Mouse (Mus musculus): ENCODE results near the gene Krcc1. TPM values are rescaled to one million over a fixed set of nuclear protein-coding genes. Genes with fewer than 3 reads are reported as not detected.
A peak's percentile ranks its signal among the peaks of the same experiment; 100 is the strongest.
"Not testable (repeated sequence)": the region's sequence is repeated elsewhere in the genome, so short reads cannot be mapped to it uniquely, and the experiment has no call there.

Gene Krcc1
- polyA plus RNA-seq, 1 experiment, result 4.2 TPM

- H3K27ac ChIP-seq (ENCODE audit: insufficient read depth, low read length), result peak overlapping the region; percentile 82
- 79% methylated on average over 9 of the region's 9 CpGs for WGBS
Measured at GRCm38 (mm10) chr6:71324816-71325215, 53.3 kb downstream of the Krcc1 start.

GRCm38 (mm10) chr6:71329881-71330280, 58.4 kb downstream of the Krcc1 start:
- DNase-seq (ENCODE audit: low read depth in 1 of 2, low spot score in 2 of 2), result no peak
- WGBS, result 44% methylated on average over 6 of the region's 6 CpGs

More at GRCm38 (mm10) chr6:71324816-71325215, 53.3 kb downstream of the Krcc1 start:
- Histone ChIP-seq H3K4me1 (ENCODE audit: control insufficient read depth, insufficient read depth, insufficient read length) (no peaks in the 10 kb centered on the region), H3K27me3 (ENCODE audit: control insufficient read depth, insufficient read depth, low read length) (no peaks in the 10 kb centered on the region), H3K36me3 (ENCODE audit: control insufficient read depth, insufficient read depth, low read length) (no peaks in the 10 kb centered on the region), H3K4me3 (ENCODE audit: extremely low read depth, insufficient read depth, insufficient read length) (peak overlapping the region; percentile 25; the same call in 1 of the 2 replicates)
- TF ChIP-seq CTCF (IDR thresholded peaks at IDR 0.05; ENCODE audit: extremely low read depth, insufficient read depth, insufficient read length, insufficient replicate concordance) (no peak), POLR2A (IDR thresholded peaks at IDR 0.05; ENCODE audit: low read depth, low read length) (no peak)
- no peak for DNase-seq (ENCODE audit: low read depth in 1 of 2, low spot score in 2 of 2)

GRCm38 (mm10) chr6:71330486-71330885, 59.0 kb downstream of the Krcc1 start:
- WGBS, result 73% methylated on average over 7 of the region's 7 CpGs
- Histone ChIP-seq H3K27me3 (ENCODE audit: control insufficient read depth, insufficient read depth, low read length) (no peaks in the 10 kb centered on the region), H3K36me3 (ENCODE audit: control insufficient read depth, insufficient read depth, low read length) (no peaks in the 10 kb centered on the region), H3K4me1 (ENCODE audit: control insufficient read depth, insufficient read depth, insufficient read length) (no peaks in the 10 kb centered on the region), H3K27ac (ENCODE audit: insufficient read depth, low read length) (peak overlapping the region; percentile 61), H3K4me3 (ENCODE audit: extremely low read depth, insufficient read depth, insufficient read length) (no peak overlapping the region)
- DNase-seq (ENCODE audit: low read depth in 1 of 2, low spot score in 2 of 2), result no peak
- no peak for TF ChIP-seq CTCF (IDR thresholded peaks at IDR 0.05; ENCODE audit: extremely low read depth, insufficient read depth, insufficient read length, insufficient replicate concordance)
- no peak for TF ChIP-seq POLR2A (IDR thresholded peaks at IDR 0.05; ENCODE audit: low read depth, low read length)

More at GRCm38 (mm10) chr6:71329881-71330280, 58.4 kb downstream of the Krcc1 start:
- Histone ChIP-seq H3K27me3 (ENCODE audit: control insufficient read depth, insufficient read depth, low read length) (no peaks in the 10 kb centered on the region), H3K4me1 (ENCODE audit: control insufficient read depth, insufficient read depth, insufficient read length) (no peaks in the 10 kb centered on the region), H3K27ac (ENCODE audit: insufficient read depth, low read length) (no peak overlapping the region; the same call in 1 of the 2 replicates), H3K36me3 (ENCODE audit: control insufficient read depth, insufficient read depth, low read length) (no peaks in the 10 kb centered on the region), H3K4me3 (ENCODE audit: extremely low read depth, insufficient read depth, insufficient read length) (no peak overlapping the region)
- TF ChIP-seq CTCF (IDR thresholded peaks at IDR 0.05; ENCODE audit: extremely low read depth, insufficient read depth, insufficient read length, insufficient replicate concordance) (no peak), POLR2A (IDR thresholded peaks at IDR 0.05; ENCODE audit: low read depth, low read length) (no peak)

GRCm38 (mm10) chr6:71331491-71331890, 60.0 kb downstream of the Krcc1 start:
- H3K4me3 ChIP-seq (ENCODE audit: extremely low read depth, insufficient read depth, insufficient read length); H3K27me3 ChIP-seq (ENCODE audit: control insufficient read depth, insufficient read depth, low read length); H3K36me3 ChIP-seq (ENCODE audit: control insufficient read depth, insufficient read depth, low read length); H3K4me1 ChIP-seq (ENCODE audit: control insufficient read depth, insufficient read depth, insufficient read length); H3K27ac ChIP-seq (ENCODE audit: insufficient read depth, low read length); DNase-seq (ENCODE audit: low read depth in 1 of 2, low spot score in 2 of 2): not testable (repeated sequence)
- WGBS, result 87% methylated on average over 2 of the region's 4 CpGs

- TF ChIP-seq CTCF (IDR thresholded peaks at IDR 0.05; ENCODE audit: extremely low read depth, insufficient read depth, insufficient read length, insufficient replicate concordance), result no peak
- no peak for TF ChIP-seq POLR2A (IDR thresholded peaks at IDR 0.05; ENCODE audit: low read depth, low read length)
- Histone ChIP-seq H3K36me3 (ENCODE audit: control insufficient read depth, insufficient read depth, low read length) (no peaks in the 10 kb centered on the region), H3K27ac (ENCODE audit: insufficient read depth, low read length) (peak overlapping the region; percentile 20; the same call in 1 of the 2 replicates), H3K27me3 (ENCODE audit: control insufficient read depth, insufficient read depth, low read length) (no peaks in the 10 kb centered on the region), H3K4me1 (ENCODE audit: control insufficient read depth, insufficient read depth, insufficient read length) (no peaks in the 10 kb centered on the region), H3K4me3 (ENCODE audit: extremely low read depth, insufficient read depth, insufficient read length) (no peak overlapping the region)
- no peak for DNase-seq (ENCODE audit: low read depth in 1 of 2, low spot score in 2 of 2)
- 78% methylated on average over 11 of the region's 11 CpGs for WGBS
Measured at GRCm38 (mm10) chr6:71332236-71332965, 60.9 kb downstream of the Krcc1 start.

GRCm38 (mm10) chr6:71333031-71333430, 61.6 kb downstream of the Krcc1 start:
- Histone ChIP-seq H3K27ac (ENCODE audit: insufficient read depth, low read length) (peak overlapping the region; percentile 20; the same call in 1 of the 2 replicates), H3K36me3 (ENCODE audit: control insufficient read depth, insufficient read depth, low read length) (no peaks in the 10 kb centered on the region), H3K4me1 (ENCODE audit: control insufficient read depth, insufficient read depth, insufficient read length) (no peaks in the 10 kb centered on the region), H3K27me3 (ENCODE audit: control insufficient read depth, insufficient read depth, low read length) (no peaks in the 10 kb centered on the region), H3K4me3 (ENCODE audit: extremely low read depth, insufficient read depth, insufficient read length) (no peak overlapping the region)
- no peak for DNase-seq (ENCODE audit: low read depth in 1 of 2, low spot score in 2 of 2)
- no peak for TF ChIP-seq CTCF (IDR thresholded peaks at IDR 0.05; ENCODE audit: extremely low read depth, insufficient read depth, insufficient read length, insufficient replicate concordance)
- no peak for TF ChIP-seq POLR2A (IDR thresholded peaks at IDR 0.05; ENCODE audit: low read depth, low read length)
- WGBS, result 52% methylated on average over 3 of the region's 3 CpGs

GRCm38 (mm10) chr6:71333578-71334273, 62.2 kb downstream of the Krcc1 start:
- Histone ChIP-seq H3K4me1 (ENCODE audit: control insufficient read depth, insufficient read depth, insufficient read length) (no peaks in the 10 kb centered on the region), H3K36me3 (ENCODE audit: control insufficient read depth, insufficient read depth, low read length) (no peaks in the 10 kb centered on the region), H3K27me3 (ENCODE audit: control insufficient read depth, insufficient read depth, low read length) (no peaks in the 10 kb centered on the region), H3K27ac (ENCODE audit: insufficient read depth, low read length) (peak overlapping the region; percentile 36; the same call in 1 of the 2 replicates), H3K4me3 (ENCODE audit: extremely low read depth, insufficient read depth, insufficient read length) (no peak overlapping the region)
- WGBS, result 75% methylated on average over 11 of the region's 11 CpGs
- no peak for DNase-seq (ENCODE audit: low read depth in 1 of 2, low spot score in 2 of 2)
- TF ChIP-seq CTCF (IDR thresholded peaks at IDR 0.05; ENCODE audit: extremely low read depth, insufficient read depth, insufficient read length, insufficient replicate concordance) (no peak), POLR2A (IDR thresholded peaks at IDR 0.05; ENCODE audit: low read depth, low read length) (no peak)

Other genes with a start within 250 kb of the Krcc1 start
- gene Thnsl2, start 127.2 kb upstream of the Krcc1 start, polyA plus RNA-seq (2012; rRNA removed), result 2.1 and 2.5 TPM in 2 replicates
- 0.23 TPM in 1 of 2 replicates, not detected in the other for gene Fabp1, start 71.8 kb upstream of the Krcc1 start, polyA plus RNA-seq (2012; rRNA removed)
- 0.48 and 0.66 TPM in 2 replicates for gene Smyd1, start 50.6 kb downstream of the Krcc1 start, polyA plus RNA-seq (2012; rRNA removed)
- gene Cd8b1, start 51.1 kb downstream of the Krcc1 start, polyA plus RNA-seq (2012; rRNA removed), result 25.6 and 30.2 TPM in 2 replicates
- 24.9 and 28.5 TPM in 2 replicates for gene Cd8a, start 101.8 kb downstream of the Krcc1 start, polyA plus RNA-seq (2012; rRNA removed)
- gene Rmnd5a, start 169.0 kb downstream of the Krcc1 start, polyA plus RNA-seq (2012; rRNA removed), result 13.8 and 17.7 TPM in 2 replicates
- 7.3 and 12.2 TPM in 2 replicates for gene Rnf103, start 222.2 kb downstream of the Krcc1 start, polyA plus RNA-seq (2012; rRNA removed)